Mouse (Mus musculus): ENCODE results near the gene Cnnm2. TPM values are rescaled to one million over a fixed set of nuclear protein-coding genes. Genes with fewer than 3 reads are reported as not detected.

Cnnm2 gene
- polyA plus RNA-seq, 1 experiment from 2014 or later: 6.5 TPM

GRCm38 (mm10) chr19:46885365-46885764 lies 124.0 kb downstream of the Cnnm2 start:
- ATAC-seq: no peak
- Histone ChIP-seq H3K27ac (ENCODE audit: low read depth, low read length) (0 out of 2 replicates have a peak overlapping the region, but pooled peaks have one; percentile 35), H3K4me3 (ENCODE audit: low read depth, low read length) (no peak overlapping the region), H3K4me2 (replicated peaks; ENCODE audit: low read depth) (no peak overlapping the region), H3K36me3 (ENCODE audit: control insufficient read depth, insufficient read depth) (peaks cover 61% of the 10 kb centered on the region), H3K9ac (ENCODE audit: low read depth, low read length) (no peak overlapping the region), H3K27me3 (replicated peaks; ENCODE audit: control insufficient read depth, insufficient read depth, low read length) (no peaks in the 10 kb centered on the region), H3K9me3 (ENCODE audit: control insufficient read depth) (no peaks in the 10 kb centered on the region), H3K4me1 (replicated peaks; ENCODE audit: control insufficient read depth, insufficient read depth, low read length) (no peaks in the 10 kb centered on the region)
- no peak for TF ChIP-seq CTCF (IDR thresholded peaks at IDR 0.05; ENCODE audit: low read depth)
- 88% methylated on average over 4 of the region's 4 CpGs for WGBS

DNA sequence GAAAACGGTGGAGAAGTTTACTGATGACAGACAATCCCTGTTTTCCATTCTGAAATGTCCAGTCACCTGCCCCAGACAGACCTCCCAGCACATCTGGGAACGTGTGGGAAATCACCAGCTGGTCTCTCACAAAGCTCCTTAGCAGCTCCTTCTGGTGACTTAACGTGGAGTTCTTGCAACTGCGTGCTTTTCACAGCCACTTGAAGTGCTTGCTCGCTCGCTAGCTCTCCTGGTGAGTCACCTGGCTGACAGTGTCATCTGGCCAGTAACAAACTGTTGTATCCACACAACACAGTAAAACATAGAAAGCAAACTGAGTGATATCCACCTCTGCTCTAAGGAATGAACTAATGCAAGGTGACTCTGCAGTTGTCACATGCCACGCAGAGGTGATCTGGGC lies 125.4 kb downstream of the Cnnm2 start:
- H3K4me2 ChIP-seq (replicated peaks; ENCODE audit: low read depth): no peak overlapping the region
- no peak overlapping the region for H3K4me3 ChIP-seq (ENCODE audit: low read depth, low read length)
- H3K27ac ChIP-seq (ENCODE audit: low read depth, low read length): no peak overlapping the region
- H3K4me1 ChIP-seq (replicated peaks; ENCODE audit: control insufficient read depth, insufficient read depth, low read length): no peaks in the 10 kb centered on the region
- no peaks in the 10 kb centered on the region for H3K27me3 ChIP-seq (replicated peaks; ENCODE audit: control insufficient read depth, insufficient read depth, low read length)
- H3K9ac ChIP-seq (ENCODE audit: low read depth, low read length): no peak overlapping the region
- peaks cover 74% of the 10 kb centered on the region for H3K36me3 ChIP-seq (ENCODE audit: control insufficient read depth, insufficient read depth)
- no peaks in the 10 kb centered on the region for H3K9me3 ChIP-seq (ENCODE audit: control insufficient read depth)
- ATAC-seq: no peak
- no peak for TF ChIP-seq CTCF (IDR thresholded peaks at IDR 0.05; ENCODE audit: low read depth)
- 81% methylated on average over 7 of the region's 7 CpGs for WGBS

- Histone ChIP-seq H3K27ac (ENCODE audit: low read depth, low read length) (no peak overlapping the region), H3K27me3 (replicated peaks; ENCODE audit: control insufficient read depth, insufficient read depth, low read length) (no peaks in the 10 kb centered on the region), H3K4me1 (replicated peaks; ENCODE audit: control insufficient read depth, insufficient read depth, low read length) (no peaks in the 10 kb centered on the region), H3K4me2 (replicated peaks; ENCODE audit: low read depth) (no peak overlapping the region), H3K4me3 (ENCODE audit: low read depth, low read length) (no peak overlapping the region), H3K36me3 (ENCODE audit: control insufficient read depth, insufficient read depth) (peaks cover 74% of the 10 kb centered on the region), H3K9me3 (ENCODE audit: control insufficient read depth) (no peaks in the 10 kb centered on the region), H3K9ac (ENCODE audit: low read depth, low read length) (no peak overlapping the region)
- no peak for TF ChIP-seq CTCF (IDR thresholded peaks at IDR 0.05; ENCODE audit: low read depth)
- no peak for ATAC-seq
- WGBS: 71% methylated on average over 14 of the region's 14 CpGs
These were observed 126.6 kb downstream of the Cnnm2 start for GRCm38 (mm10) chr19:46887811-46888527.

- WGBS: 92% methylated on average over 8 of the region's 8 CpGs
- H3K36me3 ChIP-seq (ENCODE audit: control insufficient read depth, insufficient read depth): peaks cover 62% of the 10 kb centered on the region
- no peak for ATAC-seq
These were observed 128.3 kb downstream of the Cnnm2 start for GRCm38 (mm10) chr19:46889666-46890065.

DNA sequence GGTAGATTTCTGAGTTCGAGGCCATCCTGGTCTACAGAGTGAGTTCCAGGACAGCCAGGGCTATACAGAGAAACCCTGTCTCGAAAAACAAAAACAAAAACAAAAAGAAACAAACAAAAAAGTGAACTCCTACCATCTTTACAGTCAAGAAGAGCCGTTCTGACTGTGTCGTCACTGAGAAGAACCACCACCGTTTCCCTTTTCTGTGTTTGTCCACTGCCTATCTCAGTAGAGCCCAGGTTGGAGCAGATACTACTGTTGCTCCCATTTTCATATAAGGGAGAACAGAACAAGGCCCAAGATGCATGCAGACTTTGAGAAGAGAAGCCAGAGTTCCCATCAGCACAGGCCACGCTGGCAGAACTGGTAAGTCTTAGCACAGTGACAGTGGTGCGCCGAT lies 129.3 kb downstream of the Cnnm2 start:
- H3K27ac ChIP-seq (ENCODE audit: low read depth, low read length): no peak overlapping the region
- peaks cover 52% of the 10 kb centered on the region for H3K36me3 ChIP-seq (ENCODE audit: control insufficient read depth, insufficient read depth)
- H3K4me1 ChIP-seq (replicated peaks; ENCODE audit: control insufficient read depth, insufficient read depth, low read length): no peaks in the 10 kb centered on the region
- H3K9ac ChIP-seq (ENCODE audit: low read depth, low read length): no peak overlapping the region
- H3K9me3 ChIP-seq (ENCODE audit: control insufficient read depth): no peaks in the 10 kb centered on the region
- WGBS: 95% methylated on average over 8 of the region's 8 CpGs
- no peaks in the 10 kb centered on the region for H3K27me3 ChIP-seq (replicated peaks; ENCODE audit: control insufficient read depth, insufficient read depth, low read length)
- H3K4me3 ChIP-seq (ENCODE audit: low read depth, low read length): no peak overlapping the region
- no peak overlapping the region for H3K4me2 ChIP-seq (replicated peaks; ENCODE audit: low read depth)
- no peak for ATAC-seq
- no peak for TF ChIP-seq CTCF (IDR thresholded peaks at IDR 0.05; ENCODE audit: low read depth)

More at GRCm38 (mm10) chr19:46889666-46890065, 128.3 kb downstream of the Cnnm2 start:
- Histone ChIP-seq H3K4me3 (ENCODE audit: low read depth, low read length) (no peak overlapping the region), H3K9ac (ENCODE audit: low read depth, low read length) (no peak overlapping the region), H3K9me3 (ENCODE audit: control insufficient read depth) (no peaks in the 10 kb centered on the region), H3K27me3 (replicated peaks; ENCODE audit: control insufficient read depth, insufficient read depth, low read length) (no peaks in the 10 kb centered on the region), H3K4me1 (replicated peaks; ENCODE audit: control insufficient read depth, insufficient read depth, low read length) (no peaks in the 10 kb centered on the region), H3K27ac (ENCODE audit: low read depth, low read length) (no peak overlapping the region), H3K4me2 (replicated peaks; ENCODE audit: low read depth) (no peak overlapping the region)
- TF ChIP-seq CTCF (IDR thresholded peaks at IDR 0.05; ENCODE audit: low read depth): no peak

GRCm38 (mm10) chr19:46892856-46893255 lies 131.5 kb downstream of the Cnnm2 start:
- no peak overlapping the region for H3K9ac ChIP-seq (ENCODE audit: low read depth, low read length)
- no peak for ATAC-seq
- no peak overlapping the region for H3K4me3 ChIP-seq (ENCODE audit: low read depth, low read length)
- no peaks in the 10 kb centered on the region for H3K9me3 ChIP-seq (ENCODE audit: control insufficient read depth)
- peaks cover 50% of the 10 kb centered on the region for H3K36me3 ChIP-seq (ENCODE audit: control insufficient read depth, insufficient read depth)
- H3K4me2 ChIP-seq (replicated peaks; ENCODE audit: low read depth): no peak overlapping the region
- 74% methylated on average over 3 of the region's 3 CpGs for WGBS
- no peaks in the 10 kb centered on the region for H3K4me1 ChIP-seq (replicated peaks; ENCODE audit: control insufficient read depth, insufficient read depth, low read length)
- H3K27ac ChIP-seq (ENCODE audit: low read depth, low read length): no peak overlapping the region
- no peaks in the 10 kb centered on the region for H3K27me3 ChIP-seq (replicated peaks; ENCODE audit: control insufficient read depth, insufficient read depth, low read length)
- no peak for TF ChIP-seq CTCF (IDR thresholded peaks at IDR 0.05; ENCODE audit: low read depth)
